Mouse (Mus musculus): ENCODE measurements at regions not wholly inside any gene's neighbourhood (a gene's known extent, or its start where the extent isn't known, plus 50 kb on each side); places are given as distances from the start of the nearest gene placed in this dataset.

DNA sequence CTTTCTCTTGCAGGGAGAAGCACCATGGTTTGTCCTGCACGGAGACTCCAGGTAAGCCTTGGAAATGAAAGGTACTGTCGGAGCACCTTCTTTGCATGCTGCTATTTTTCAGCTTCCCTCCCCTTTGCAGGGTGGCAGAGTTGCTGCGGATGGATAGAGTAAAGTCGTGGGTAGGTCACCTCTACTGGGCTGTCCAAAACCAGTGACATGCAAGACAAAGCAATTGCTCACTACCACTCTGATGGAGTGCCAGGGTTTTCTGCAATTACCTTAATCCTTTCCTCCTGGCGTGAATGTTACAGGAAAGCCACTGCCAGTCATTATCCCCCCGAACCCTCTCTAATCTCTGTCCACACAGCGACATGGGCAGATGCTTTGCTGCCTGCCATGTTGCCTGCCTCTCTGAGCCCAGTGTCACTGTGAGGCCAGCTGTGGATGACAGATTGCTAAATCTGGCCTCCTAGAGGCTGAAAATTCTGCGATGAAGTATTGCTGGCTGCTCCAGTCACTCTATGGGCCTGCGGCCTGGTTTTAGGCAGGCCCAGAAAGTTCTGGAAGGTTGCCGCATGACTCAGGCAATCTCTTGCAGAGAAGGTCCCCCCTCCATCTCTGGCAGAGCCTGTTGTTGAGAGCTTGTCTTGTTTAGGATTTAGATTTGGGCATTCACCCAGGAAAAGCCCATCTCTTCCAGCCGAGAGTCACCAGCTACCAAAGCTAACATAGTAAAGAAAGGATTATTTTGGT lies 54.1 kb upstream of the Sod3 start:
- intact Hi-C loops (cut with DNase I): no loop called here
- peak; percentile 12 to 17 for DNase-seq (ENCODE audit: low spot score in 2 of 2)

DNA sequence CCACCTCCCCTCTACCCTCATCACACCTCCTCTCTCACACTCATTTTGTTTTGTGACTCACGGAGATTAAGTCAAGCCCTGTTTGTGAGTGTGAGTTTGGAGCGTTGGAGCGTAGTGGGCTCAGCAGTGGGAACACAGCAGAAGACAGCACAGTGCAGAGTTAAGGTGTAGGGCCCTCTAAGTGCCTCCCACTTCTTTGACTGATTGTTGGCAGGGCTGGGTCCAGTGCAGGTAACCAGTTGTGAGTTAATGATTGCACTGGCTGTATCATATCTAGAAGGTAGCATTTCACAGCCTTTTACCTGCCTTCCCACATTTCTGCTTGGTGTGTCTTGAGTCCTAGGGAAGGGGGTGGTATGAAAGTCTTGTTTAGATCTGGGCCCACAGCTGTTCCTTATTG lies 67.3 kb upstream of the Sod3 start:
- intact Hi-C loops (cut with DNase I): no loop called here
- DNase-seq (ENCODE audit: low spot score in 2 of 2): no peak

DNA sequence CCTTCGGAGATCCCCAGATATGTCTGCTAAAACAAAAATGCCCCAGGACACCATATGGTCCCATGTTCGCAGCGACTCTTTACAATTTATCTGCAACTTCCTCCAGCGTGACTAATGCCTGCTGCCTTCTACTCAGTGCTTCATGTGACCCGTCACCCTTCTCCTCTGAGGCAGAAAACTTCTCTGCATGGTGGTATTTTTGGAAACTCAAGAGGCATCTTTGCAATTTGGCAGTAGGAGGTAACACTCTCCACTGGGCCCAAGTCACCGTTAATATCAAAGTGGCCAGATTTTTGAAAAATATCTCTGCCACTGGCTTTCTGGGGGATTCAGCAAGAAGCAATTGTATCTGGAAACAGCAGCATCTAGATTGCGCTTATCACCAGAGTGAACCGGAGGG lies 69.1 kb upstream of the Sod3 start:
- no peak for DNase-seq (ENCODE audit: low spot score in 2 of 2)
- intact Hi-C loops (cut with DNase I): no loop called here

DNA sequence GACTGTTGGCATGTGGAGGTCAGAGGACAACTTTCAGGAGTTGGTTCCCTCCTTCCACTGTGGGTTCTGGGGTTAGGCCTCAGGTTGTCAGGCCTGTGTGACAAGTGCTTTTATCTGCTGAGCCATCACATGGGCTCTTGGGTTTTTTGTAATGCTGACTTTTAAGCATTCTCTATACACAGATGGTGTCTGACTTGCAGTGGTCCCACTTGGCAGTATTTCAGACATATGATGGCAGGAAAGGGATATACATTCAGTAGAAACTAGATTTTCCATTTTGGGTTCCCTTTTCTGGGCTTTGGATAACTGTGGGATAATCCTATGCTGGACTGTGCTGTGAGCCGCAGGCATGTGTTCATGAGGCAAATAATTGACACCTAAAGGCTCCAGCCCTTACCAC lies 75.3 kb upstream of the Sod3 start:
- DNase-seq (ENCODE audit: low spot score in 2 of 2): no peak
- intact Hi-C loops (cut with DNase I): no loop called here

DNA sequence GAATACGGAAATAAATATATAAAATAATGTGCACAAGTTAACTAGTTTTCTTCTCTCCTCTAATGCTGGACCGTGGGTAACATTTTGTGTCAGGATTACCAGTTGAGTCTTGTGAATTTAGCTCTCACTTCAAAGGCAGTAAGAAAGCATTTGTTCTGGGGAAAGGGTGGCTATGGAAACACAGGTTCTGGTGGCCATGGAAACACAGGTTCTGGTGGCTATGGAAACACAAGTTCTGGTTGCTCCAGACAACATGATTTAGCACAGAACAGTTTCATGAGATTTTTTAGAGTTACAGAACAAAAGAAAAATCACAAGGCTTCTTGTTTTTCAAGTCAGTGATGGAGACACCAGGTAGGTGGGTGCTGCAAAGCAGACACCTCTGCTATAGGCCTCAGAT lies 82.7 kb upstream of the Sod3 start:
- DNase-seq (ENCODE audit: low spot score in 2 of 2): no peak
- intact Hi-C loops (cut with DNase I): no loop called here

DNA sequence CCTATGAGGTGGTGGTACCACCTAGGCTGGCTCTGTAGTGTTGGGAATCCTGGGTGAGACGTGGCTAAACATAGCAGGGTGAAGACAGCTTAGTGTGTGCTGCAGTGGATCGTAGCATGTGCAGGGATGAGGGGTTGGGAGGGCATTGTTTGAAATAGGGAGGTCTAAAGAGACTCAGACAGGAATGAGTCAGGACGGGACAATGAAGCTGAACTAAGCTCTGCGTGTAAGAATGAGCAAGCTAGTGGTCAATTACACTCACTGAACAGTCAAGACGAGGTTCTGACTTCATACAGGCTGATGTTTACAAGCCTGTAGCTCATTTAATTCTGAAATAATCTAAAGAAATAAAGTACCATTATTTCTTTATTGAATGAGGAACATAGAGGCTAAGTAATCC lies 85.5 kb upstream of the Sod3 start:
- no peak for DNase-seq (ENCODE audit: low spot score in 2 of 2)
- intact Hi-C loops (cut with DNase I): no loop called here

DNA sequence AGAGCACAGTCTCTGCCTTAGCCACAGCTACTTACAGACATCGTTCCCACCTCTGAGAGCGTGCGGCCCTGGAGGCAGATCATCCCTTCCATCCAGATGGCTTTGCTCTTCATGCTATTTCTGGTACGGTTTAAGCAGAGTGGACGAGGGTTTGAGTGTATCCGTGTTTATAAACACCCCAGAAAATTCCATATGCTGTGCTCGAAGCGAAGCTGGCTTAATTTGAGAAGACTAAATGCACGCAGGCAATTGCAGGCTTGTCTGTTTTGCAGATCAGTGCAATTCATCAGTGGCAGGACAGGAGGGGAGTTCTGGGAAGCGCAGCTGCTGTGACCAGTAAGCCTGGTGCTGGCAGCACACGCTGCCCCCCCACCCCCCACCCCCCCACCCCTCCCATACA lies 72.9 kb upstream of the Dhx15 start:
- intact Hi-C loops (cut with DNase I): no loop called here
- peak; percentile 49 to 56 for DNase-seq (ENCODE audit: low spot score in 2 of 2)

DNA sequence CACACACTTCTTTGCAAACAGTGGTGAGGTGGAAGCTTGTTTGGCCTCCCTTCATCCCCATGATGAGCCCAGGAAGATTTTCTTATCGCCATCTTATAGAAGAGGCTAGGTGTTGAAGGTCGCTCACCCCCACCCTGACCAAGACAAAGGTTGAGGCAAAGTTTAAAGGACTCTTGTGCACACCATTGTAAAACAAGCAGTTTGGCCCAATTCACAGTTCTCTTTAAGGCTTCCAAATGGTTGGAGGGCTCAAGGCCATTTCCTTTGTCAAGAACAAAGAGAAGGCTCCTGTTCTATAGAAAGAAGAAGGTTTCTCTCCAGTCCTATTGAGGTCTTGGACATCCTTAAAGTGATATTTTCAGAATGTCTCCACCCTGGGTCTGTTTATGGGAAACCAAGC lies 67.8 kb upstream of the Dhx15 start:
- intact Hi-C loops (cut with DNase I): no loop called here
- DNase-seq (ENCODE audit: low spot score in 2 of 2): no peak

DNA sequence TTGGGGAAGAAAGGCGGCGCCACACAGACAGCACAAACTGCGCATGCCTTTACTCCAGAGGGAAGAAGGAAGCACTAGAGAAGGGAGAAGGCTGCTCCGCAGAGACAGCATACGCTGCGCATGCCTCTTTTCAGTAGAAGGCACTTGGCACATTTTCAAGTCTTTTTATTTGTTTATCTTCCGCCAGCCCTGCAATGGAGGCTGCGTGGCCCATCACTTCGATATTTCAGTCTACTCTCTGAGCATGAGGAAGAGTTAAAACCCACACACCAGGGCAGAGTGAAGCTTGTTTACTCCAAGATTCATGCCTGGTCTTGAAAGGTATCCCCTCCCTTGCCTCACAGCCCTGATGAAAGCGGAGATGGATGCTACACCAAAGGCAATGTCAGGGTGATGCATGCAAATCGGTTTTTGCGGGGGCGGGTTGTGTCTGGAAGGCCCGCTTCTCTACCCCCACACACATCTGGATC lies 64.3 kb upstream of the Dhx15 start:
- intact Hi-C loops (cut with DNase I): no loop called here
- DNase-seq (ENCODE audit: low spot score in 2 of 2): no peak

DNA sequence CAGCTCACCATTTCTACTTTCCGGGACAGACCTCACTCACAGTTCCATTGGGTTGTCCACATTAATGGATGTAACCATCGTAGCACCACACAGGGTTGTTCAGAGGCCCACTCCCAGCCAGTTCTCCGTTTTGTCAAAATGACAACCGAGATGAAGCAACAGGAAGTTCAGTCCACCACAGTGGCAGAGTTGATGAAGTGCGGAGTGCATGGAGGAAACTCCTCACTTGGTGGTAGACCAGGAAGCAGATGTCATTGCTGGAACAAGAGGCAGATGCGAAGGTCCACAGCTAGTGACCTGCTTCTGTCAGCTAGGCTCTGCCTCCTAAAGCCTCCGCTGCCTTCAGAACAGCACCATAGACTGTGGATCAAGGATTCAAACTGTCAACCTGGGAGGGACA lies 59.5 kb upstream of the Dhx15 start:
- intact Hi-C loops (cut with DNase I): no loop called here
- no peak for DNase-seq (ENCODE audit: low spot score in 2 of 2)

DNA sequence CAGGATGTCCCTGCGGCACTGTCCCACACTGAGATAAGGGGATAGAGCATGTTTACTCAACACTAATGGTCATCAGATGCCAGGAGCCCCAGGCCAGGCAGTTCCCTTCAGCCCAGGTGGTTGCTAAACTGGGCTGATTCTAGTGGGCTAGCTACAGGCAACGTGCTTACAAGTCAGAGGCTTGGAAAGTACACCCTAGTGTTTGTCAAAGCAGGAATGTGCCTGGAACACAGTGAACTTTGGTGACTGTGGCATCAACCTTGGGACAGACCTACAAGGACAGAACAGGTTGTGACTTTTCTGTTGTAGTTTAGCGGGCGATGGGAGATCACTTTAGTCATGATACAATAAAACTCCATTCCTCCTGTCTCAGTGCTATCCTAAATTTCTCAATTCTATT lies 53.6 kb upstream of the Dhx15 start:
- no peak for DNase-seq (ENCODE audit: low spot score in 2 of 2)
- intact Hi-C loops (cut with DNase I): no loop called here

DNA sequence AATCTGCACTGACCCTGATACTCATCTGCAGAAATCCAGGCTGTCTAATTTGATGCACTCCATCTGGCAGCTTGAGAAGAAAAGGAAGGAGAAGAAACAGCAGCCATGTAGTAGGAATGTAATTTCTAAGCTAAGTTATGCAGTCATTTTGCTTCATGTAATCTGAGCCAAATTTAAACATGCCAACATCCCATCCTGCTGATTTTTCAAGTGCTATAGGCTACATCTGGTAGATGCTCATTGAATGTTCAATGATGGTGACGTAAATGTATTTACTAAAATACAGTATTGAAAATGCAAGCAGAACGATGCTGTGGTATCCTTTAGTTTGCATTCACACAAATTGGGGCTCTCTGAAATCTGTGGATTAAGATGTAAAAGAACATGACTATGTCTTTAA lies 52.1 kb upstream of the Dhx15 start:
- intact Hi-C loops (cut with DNase I): no loop called here
- no peak for DNase-seq (ENCODE audit: low spot score in 2 of 2)

DNA sequence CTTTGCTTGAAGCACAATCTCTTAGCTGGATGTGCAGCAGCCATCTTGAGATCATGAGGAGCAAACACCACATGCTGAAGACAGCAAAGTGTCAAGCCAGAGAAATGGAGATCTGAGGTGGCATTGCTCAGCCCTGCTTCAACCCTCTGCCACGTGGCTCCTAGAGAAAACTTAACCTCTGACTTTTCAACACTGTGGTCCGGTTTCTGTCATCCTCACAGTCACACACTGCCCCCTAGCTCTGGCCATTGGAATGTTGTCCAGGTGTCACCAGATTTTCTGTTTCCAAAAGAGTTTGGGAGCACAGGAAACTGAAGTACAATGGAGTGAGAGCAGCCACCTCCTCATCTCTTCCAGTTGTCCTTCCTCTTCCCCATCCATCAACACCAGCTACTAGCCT lies 50.2 kb upstream of the Dhx15 start:
- no peak for DNase-seq (ENCODE audit: low spot score in 2 of 2)
- intact Hi-C loops (cut with DNase I): no loop called here

Measured in left cerebral cortex, postnatal 36 days (tissue).